Mouse (Mus musculus): ENCODE results near the gene Cdh13.

DNA sequence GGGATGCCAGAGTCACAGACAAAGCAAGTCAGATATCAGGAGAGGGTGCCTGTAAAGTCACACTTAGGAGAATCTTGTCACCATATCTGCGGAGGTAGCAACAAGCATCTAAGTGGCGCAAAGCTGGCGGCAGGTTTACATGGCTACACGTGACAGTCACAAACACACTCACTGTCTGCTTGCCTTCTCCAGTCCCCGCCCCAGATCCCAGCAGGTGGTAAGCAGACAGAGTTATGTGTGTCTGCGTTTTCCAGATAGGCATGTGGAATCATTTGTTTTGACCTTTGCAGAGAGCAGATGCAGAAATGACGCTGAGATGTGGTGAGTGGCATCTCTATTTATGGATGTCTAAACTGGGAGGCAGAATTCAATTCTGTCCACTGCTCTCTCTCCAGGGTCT, 826.1 kb downstream of the Cdh13 start:
- TF ChIP-seq GATA1 (IDR thresholded peaks at IDR 0.05; ENCODE audit: borderline replicate concordance, low read length) (no peak), FLI1 (IDR thresholded peaks at IDR 0.05; ENCODE audit: low read length) (no peak)

All from megakaryocyte, embryonic 14.5 days (primary cell).